Mouse (Mus musculus): Measurements from ENCODE around the gene Samd4. TPM values are rescaled to one million over a fixed set of nuclear protein-coding genes. Genes with fewer than 3 reads are reported as not detected.
"Not testable (repeated sequence)": the region's sequence is repeated elsewhere in the genome, so short reads cannot be mapped to it uniquely, and the experiment has no call there.

The Samd4 gene
- total RNA-seq, 2 experiments from 2014 or later = 57.1 to 57.9 TPM

DNA sequence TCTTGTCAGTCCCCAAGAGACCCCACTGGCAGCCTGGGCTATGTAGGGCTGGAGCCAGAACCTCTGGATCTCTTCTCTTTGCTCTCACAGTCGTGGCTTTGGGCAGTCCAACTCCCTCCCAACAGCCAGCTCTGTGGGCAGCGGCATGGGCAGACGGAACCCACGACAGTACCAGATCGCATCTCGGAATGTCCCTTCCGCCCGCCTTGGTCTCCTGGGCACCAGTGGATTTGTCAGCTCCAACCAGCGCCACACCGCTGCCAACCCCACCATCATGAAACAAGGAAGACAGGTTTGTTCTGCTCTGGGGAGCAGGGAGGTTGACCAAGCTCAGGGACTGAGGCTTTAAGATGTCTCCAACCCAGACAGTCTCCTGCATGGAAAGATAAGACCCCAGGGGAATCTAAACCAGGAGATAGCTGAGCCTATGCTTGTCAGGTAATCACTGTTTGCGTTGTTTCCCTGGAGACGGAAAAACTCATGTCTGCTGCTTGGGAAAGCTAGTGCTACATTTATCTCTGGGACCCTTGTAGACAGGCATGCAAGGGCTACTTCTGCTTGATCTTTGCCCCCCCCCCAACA, 205.1 kb downstream of the Samd4 start:
- no peak for DNase-seq (ENCODE audit: low spot score)
- intact Hi-C loops (cut with DNase I) = loop anchor here (1.0 to 5.0 kb wide), 2 partner anchors 100 to 206 kb away; partner anchors contain the start of gene Gch1

DNA sequence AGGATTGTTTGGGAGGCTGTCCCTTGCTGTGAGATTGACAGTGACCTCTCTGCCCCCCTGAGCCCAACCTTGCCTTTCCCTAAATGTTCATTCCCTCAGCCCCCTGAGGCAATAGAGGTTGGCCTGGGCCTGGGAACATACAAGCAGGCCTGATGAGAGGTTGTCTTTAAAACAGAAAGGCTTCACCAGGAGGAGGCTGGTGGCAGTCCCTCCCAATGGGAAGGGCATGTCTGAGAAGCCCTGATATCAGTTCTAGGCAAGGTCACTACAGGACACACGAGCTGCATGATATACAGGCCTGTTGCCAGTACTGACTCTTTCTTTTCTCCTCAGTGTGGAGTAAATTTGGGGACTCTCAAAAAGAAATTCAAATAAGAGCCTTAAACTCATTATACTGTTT, 205.7 kb downstream of the Samd4 start:
- no peak for DNase-seq (ENCODE audit: low spot score)
- intact Hi-C loops (cut with DNase I) = loop anchor here (5.0 kb wide), 1 partner anchor 99 kb away; the partner anchor contains the start of gene Gch1

DNA sequence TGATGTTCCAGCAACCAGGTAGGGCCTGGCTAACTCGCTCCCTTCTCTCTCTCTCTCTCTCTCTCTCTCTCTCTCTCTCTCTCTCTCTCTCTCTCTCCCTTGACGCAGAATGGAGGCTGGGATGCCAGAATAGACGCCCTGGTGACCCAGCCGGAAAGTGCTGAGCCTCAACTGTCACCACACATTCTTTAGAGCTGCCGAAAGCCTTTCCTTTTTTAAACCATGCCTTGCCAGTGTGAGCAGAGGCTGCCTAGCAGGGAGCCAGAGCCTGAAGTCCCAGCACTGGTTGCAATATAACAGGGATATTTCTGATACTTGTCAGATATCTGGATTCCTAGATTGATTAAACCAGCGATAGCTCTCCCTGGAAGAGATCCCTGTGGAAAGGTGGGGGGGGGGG, 206.5 kb downstream of the Samd4 start:
- no peak for DNase-seq (ENCODE audit: low spot score)
- intact Hi-C loops (cut with DNase I) = loop anchor here (5.0 kb wide), 1 partner anchor 98 kb away; the partner anchor contains the start of gene Gch1

DNA sequence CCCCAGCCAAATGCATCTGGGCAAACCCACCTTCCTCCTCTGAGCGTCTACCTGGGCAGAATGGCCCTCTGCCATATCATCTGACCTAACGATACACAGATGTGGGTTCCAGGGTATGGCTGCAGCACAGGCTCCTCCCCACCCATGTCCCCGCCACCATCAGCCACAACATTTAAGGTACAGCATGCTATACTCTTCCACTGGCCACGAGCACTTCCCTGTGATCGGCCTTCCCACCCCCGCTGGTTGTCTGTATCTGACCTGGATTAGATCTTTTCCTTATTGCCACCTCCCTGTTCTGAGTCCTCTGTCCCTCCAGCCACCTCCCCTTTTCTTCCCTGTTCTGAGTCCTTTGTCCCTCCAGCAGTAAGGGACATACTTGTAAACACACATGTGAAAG, 209.3 kb downstream of the Samd4 start:
- intact Hi-C loops (cut with DNase I) = loop anchor here (10.0 kb wide), 1 partner anchor 153 kb away; no protein-coding TSS in a partner anchor
- no peak for DNase-seq (ENCODE audit: low spot score)

DNA sequence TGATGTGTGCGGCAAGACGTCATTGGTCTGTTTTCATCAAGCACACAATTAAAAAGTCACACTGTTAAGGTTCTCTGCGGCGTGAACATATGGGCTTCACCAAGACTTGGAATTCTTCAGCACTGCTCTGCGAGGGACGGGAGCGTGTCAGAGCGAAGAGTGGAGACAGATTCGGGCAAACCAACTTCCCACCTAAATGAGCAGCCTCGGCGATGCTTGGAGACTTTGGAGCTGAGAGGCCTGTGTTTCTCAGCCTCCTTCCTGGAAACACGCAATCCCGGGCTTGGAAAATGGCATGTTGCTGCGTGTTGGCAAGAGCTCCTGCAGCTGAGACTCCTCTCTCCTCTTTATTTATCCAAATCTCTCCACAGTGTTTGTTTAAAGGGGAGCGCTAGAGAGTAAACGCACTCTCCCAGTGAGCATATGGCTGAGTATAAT, 210.7 kb downstream of the Samd4 start:
- intact Hi-C loops (cut with DNase I) = loop anchor here (10.0 kb wide), 1 partner anchor 151 kb away; no protein-coding TSS in a partner anchor
- DNase-seq (ENCODE audit: low spot score) = no peak

DNA sequence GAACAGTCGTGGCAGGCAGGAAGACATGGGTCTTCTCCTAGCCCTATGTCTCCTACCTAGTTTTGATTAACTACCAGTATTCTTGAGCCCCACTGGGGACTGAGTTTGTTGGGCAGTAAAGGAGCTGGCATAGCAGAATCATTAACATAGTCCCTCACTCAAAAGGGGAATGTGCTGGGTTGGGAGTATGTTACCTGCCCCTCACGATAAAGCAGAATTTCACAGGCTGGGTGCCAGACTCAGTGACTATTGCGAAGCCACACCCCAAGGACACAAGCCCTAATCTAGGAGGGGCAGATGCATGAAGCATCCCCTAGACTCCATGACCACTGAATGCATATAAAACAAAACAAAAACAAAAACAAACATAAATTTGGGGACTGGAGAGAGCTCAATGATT, 212.4 kb downstream of the Samd4 start:
- DNase-seq (ENCODE audit: low spot score) = no peak
- intact Hi-C loops (cut with DNase I) = loop anchor here (5.0 to 10.0 kb wide), 2 partner anchors 87 to 150 kb away; no protein-coding TSS in a partner anchor

DNA sequence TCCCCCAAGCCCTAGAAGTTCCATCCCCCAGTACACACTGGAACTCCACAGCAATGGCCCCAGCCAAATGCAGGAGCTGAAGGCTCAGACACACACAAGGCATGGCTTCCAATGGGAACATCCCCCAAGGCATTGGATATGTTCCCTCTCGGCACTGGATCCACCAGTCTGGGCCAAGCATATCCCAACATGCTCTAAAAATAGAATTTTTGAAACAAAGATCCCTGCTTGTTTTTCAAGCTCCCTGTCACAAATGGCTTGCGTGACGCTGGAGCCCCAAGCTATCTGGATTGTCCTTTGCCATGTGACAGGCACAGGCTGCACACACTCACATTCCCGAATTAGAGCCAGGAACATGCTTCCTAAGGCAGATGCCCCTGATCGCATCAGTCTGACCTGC, 213.7 kb downstream of the Samd4 start:
- peak; percentile 50 for DNase-seq (ENCODE audit: low spot score)
- intact Hi-C loops (cut with DNase I) = loop anchor here (5.0 to 10.0 kb wide), 2 partner anchors 86 to 148 kb away; no protein-coding TSS in a partner anchor

DNA sequence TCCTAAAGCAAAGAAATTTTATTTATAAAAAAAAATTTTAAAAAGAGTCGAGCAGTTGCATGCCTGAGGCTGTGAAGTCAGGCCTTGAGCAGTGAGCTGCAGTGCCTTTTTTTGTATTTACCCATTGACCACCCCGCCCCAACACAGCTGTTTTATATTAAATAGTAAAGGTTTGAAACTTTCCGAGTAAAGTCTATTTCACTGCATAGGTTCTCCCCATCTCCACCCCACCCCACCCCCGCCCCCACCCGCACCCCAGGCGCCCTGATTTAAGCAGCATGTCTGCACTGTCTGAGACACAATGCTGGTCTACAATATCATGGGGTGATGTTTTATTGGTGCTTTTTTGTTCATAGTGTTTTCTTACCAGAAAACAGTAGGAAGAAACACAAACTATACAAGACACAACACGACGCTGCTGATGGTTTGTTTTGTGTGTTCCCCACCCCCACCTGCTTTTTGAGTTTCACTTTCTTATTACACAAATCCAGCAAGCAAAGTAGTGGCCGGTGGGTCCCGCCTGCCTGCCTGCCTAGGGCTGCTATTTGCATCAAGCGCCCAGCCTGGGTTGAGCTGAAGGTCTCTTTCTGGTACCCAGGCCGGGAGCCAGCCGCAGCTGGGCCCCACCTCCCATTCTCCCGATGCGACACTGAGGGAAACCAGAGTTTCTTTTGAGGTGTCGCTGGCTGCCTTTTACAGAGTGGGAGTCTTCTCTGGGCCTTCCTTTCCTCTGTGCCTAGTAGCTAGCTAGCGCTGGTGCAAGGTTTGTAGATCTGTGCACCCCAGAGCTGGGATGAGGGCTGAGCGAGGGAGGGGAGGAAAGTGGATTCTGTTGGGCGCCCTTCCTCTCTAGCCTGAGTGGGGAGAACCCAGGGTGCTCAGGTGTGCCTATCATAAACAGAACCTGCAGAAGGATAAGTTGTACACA, 221.9 kb downstream of the Samd4 start:
- DNase-seq (ENCODE audit: low spot score) = no peak
- intact Hi-C loops (cut with DNase I) = loop anchor here (5.0 kb wide), 1 partner anchor 153 kb away; no protein-coding TSS in a partner anchor

DNA sequence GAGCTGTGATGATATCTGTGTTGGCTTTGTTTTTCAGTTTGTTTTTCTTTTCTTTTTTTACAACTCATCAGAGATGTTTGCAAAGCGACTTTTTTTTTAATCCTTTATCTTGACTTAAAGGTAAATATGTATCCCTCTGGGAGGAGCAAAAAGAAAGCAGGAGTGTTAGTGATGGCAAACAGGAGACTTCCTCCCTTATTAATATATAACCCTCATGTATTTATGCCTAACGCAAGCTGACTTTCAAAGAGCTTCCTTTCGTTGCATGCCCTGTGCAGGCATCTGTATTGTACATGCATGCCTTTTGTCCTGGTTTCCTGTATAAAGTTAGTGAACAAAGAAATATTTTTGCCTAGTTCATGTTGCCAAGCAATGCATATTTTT, 222.5 kb downstream of the Samd4 start:
- intact Hi-C loops (cut with DNase I) = loop anchor here (5.0 kb wide), 1 partner anchor 152 kb away; no protein-coding TSS in a partner anchor
- no peak for DNase-seq (ENCODE audit: low spot score)

DNA sequence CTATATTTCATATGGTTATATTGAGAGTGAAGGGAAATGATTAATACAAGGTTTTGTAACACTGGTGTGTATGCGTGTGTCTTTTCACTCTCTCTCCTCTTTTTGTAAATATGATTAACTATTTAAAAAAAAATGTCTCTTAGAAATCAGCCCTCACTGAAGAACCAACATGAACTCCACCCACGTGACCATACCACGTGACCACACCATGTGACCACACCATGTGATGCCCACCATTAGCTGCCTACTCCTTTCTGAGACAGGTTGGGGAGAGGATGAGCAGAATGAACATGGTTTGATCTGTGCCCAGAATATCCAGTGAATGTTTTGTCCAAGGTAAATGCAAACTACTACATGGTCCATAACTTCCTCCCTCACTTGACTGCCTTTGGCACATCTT, 223.1 kb downstream of the Samd4 start:
- intact Hi-C loops (cut with DNase I) = loop anchor here (5.0 kb wide), 1 partner anchor 152 kb away; no protein-coding TSS in a partner anchor
- no peak for DNase-seq (ENCODE audit: low spot score)

DNA sequence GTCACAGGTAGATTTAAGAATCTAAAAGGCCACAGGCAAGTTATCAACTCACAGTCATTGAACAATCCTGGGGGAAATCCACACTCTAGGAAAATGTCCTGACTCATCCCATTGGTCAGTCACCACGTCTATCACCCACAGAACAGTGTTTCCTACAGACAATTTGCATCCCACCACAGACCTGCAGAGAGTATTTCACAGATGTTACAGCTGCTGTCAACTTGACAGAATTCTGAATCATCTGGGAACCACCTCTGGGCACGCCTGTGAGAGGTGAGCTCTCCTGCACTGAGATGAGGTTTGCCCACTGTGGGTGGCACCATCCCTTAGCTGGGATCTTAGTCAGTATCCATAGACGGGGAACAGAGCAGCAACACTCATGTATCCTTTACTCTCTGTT, 224.8 kb downstream of the Samd4 start:
- no peak for DNase-seq (ENCODE audit: low spot score)
- intact Hi-C loops (cut with DNase I) = loop anchor here (5.0 kb wide), 1 partner anchor 150 kb away; no protein-coding TSS in a partner anchor

DNA sequence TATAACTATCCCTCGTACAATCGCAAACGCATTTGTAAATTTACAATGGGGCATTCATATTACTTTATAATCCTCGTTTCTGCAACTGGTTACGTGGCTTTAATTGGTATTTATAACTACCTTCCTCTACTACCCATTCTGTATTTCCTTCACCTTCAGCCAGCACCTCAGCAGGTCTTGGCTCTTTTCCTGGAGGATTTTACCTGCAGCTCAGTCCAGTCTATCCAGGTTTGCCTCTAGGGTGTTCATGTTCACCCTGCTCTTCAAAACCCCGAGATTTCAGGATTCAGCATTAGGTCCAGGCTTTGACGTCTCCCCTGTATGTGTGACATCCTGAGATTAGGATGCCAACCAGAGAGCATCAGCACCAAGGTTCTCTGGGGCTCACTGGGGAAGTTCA, 227.7 kb downstream of the Samd4 start:
- DNase-seq (ENCODE audit: low spot score); intact Hi-C loops (cut with DNase I): not testable (repeated sequence)

DNA sequence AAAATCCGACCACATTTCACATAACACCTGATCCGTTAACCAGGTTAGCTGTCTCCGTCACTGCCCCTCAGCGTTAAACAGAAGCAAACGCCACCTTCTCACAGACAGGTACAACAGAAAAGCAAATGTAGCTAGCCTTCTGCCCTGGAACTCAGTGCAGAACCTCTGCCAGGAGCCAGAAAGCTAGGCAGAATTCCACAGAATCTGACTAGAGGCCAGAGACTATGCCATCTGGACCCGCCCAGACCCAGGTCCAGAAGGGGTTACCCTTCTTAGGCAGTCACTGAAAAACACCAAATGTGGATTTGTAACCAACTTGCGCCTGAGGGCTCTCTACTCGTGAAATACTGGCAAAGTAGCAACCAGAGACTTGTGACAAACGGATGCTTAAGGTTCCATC, 228.7 kb downstream of the Samd4 start:
- DNase-seq (ENCODE audit: low spot score) = no peak
- intact Hi-C loops (cut with DNase I) = no loop called here

DNA sequence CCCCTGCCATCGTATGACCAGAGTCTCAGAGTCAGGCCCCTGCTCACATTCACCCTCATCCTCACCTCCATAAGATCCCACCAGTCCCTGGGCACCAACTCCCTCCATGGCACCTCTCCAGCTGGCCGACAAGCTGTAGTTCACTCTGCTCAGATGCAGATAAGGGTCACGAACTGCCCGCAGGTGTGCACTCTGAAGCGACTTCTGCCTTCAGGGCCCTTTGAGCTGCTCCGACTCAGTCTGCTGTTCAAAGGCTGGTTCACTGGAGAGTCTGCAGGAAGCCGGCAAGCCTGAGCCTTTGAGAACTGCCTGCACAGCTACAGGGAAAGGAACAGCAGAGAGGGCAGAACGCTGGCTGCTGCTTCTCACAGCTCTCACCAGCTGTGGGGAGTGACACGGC, 232.5 kb downstream of the Samd4 start:
- intact Hi-C loops (cut with DNase I) = no loop called here
- DNase-seq (ENCODE audit: low spot score) = no peak

DNA sequence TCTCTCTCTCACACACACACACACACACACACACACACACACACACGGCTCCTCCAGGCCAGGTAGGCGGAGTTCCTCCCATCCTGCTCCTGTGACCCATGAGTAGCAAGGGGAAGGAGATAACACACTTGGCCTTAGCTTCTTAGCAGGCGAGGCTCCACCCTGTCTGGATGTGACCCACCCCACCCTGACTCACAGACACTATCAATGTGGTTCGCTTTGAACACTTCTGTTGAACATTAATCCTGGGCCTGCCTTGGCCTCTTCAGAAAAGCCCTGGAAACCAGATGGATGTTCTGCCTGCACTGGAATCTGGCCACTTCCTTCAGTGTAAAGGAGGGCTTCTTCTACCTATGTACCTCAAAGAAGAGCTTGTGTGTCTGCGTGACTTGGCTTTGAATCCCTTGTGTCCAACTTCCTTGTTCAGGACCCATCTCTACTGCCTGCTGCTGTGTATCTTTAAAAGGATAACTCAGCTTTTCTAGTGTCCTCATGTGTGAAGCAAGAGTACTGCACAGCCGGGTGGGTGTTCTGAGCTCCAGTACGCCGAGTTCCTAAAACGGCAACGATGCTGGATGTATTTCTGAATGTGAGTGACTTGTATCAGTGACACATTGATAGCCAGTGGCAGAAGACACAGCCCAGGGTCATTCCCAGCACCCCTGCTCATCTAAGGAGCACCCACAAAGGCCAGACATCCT, 233.6 kb downstream of the Samd4 start:
- intact Hi-C loops (cut with DNase I) = no loop called here
- no peak for DNase-seq (ENCODE audit: low spot score)

DNA sequence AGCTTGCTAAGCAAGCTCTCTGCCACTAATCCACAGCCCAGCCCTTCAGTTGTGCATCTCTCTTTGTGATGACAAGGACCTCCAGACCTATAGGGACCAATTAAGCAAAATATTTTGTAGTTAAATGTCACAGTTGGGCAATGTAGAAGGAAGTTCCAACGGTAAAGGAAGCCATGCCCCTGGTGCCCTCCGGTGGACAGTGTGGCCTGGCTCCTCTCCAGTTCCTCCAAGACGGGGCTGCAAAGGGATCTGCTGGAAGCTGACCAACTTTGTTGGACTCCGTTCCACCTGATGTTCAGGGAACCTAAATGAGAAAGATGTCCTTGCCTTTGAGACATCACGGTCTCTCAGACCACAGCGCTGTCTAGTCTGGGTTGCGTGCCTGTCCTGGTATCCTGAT, 234.9 kb downstream of the Samd4 start:
- DNase-seq (ENCODE audit: low spot score) = no peak
- intact Hi-C loops (cut with DNase I) = no loop called here

DNA sequence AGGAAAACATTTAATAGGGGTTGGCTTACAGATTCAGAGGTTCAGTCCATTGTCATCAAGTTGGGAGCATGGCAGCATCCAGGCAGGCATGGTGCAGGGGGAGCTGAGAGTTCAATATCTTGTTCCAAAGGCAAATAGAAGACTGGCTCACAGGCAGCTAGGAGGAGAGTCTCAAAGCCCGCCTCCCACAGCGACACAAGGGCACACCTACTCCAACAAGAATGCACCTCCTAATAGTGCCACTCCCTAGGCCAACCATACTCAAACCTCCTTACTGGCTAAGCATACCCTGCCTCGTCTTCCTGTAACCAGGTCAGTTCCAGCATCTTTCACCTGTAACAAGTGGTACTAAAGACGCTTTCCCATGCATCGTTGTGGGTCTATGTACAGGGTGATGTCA, 245.3 kb downstream of the Samd4 start:
- intact Hi-C loops (cut with DNase I) = no loop called here
- no peak for DNase-seq (ENCODE audit: low spot score)

DNA sequence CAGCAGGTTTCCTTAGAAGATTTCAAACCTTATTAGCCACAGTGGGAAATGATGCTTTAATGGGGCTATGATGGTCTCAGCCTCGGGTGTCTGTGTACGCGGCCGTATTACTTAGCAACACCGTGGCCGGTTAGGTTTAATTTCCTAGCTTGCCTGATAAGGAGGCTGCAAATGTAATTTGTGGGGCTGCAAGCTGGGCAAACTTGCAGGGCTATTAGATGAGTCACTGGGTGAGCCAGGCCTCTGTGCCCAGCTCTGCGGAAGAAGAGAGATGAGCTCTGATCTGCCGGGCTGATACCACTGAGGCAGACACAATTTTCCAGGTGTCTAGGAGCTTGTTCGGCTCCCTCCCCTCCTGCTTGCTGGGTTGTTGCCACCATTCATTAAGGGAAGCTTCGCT, 251.3 kb downstream of the Samd4 start:
- no peak for DNase-seq (ENCODE audit: low spot score)
- intact Hi-C loops (cut with DNase I) = no loop called here

DNA sequence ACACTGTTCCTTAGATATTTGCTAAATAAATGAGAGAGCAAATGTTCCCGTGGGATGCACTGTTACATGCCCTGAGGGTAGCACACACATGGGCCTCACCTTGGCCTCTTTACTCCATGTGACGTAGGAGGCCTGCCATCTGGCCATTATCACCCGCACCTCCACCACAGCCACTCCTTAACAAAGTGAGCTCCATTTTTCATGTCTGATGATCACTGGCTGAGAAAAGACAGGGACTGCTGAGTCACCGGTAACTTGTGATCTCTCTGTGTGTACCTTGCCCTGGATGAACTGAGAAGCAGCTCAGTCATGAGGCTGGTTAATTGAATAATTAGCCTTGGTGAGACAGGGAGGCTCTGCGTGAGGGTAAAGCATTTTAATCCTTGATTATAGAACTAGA, 254.0 kb downstream of the Samd4 start:
- no peak for DNase-seq (ENCODE audit: low spot score)
- intact Hi-C loops (cut with DNase I) = no loop called here

DNA sequence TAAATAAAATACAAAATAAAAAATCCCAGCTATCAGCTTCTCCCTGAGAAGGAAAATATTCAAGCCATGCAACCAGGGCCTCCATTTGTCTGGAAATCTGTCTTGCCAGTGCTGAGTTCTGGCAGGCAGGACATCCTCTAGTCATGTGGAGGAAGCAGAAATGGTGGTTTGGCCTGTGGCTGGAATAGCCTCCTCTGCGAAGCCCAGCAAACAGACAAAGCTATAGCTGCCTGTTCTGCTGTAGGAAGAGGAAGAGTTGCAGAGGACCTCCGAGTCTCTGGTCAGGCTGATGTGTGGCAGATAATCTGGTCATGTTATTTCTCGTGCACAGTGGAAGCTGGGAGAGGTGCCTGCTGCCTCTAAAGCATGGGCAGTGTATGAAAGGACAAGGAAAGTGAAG, 256.2 kb downstream of the Samd4 start:
- intact Hi-C loops (cut with DNase I) = no loop called here
- DNase-seq (ENCODE audit: low spot score) = no peak
